Mouse (Mus musculus) monocyte, adult 2 months (primary cell): ENCODE measurements around the gene Rpl14.

ENCODE experiments used
- DNase-seq, 2 experiments: peaks; one replicate each; pipeline ENCODE4 v3.0.0; 2022; ENCODE audit warnings: low spot score in 2 of 2, low read depth in 1 of 2

Gene Rpl14

DNA sequence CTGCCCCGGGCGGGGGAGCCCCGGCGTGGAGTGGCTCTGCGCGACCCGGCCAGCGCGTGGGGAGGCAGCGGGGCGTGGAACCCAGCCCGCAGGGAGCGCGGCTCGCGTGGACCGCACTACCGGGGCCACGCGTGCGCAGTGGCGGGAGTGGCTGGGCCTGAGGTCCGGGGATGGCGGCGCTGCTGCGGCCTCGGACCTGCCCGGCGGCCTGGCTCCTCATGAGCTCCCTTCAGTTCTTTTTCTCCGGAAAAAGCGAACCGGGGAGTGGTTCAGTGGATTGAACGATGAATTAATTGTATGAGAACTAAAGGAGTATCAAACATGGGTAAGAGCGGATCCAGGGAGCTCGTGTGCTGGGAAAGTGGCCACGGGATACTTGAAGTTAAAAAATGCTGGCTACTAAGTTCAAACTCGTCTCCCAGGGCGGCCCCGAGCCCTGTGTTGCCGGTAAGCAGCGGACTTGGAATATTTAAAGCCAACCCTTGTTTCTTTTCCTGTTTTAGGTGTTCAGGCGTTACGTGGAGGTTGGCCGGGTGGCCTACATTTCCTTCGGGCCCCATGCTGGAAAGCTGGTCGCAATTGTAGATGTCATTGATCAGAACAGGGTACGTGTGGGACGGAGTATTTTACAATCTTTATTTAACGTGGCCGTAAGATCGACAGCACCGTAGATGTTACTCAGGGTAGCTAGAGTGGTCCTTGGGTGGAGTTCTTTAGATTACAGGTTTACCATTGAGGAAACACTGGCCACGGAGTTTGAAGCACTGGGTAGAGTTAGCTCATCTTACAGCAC is 545 bp downstream of the Rpl14 start:
- DNase-seq = no peak

- DNase-seq = no peak
These were observed 4.8 kb downstream of the Rpl14 start for GRCm38 (mm10) chr9:120575748-120576661.

- DNase-seq = no peak
These were observed 5.4 kb downstream of the Rpl14 start for GRCm38 (mm10) chr9:120576662-120577013.

DNA sequence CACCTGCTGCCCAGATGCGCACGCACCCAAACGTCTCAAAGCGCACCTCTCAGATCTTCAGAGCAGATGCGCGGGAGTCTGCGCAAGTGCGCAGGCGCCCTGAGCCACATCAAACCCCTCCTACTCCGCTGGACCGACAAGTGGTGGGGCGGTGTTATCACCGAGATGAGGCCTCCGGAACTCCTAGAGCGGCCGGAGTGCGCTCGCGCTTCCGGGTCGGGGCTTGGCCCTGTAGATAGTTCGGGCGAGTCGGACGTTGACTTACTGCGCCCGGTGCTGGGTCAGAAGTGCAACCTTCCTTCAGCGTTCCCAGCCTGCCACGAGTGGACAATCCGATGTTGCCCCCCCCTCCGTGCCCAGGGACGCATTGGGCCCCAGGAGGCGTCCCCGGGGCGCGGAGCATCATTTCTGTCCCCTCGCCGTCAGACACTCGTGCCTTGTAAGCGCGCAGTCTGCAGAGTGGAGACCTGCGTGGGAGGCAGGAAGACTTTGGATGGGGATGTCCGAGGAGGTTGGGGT is 5.9 kb downstream of the Rpl14 start:
- peak; percentile 69 to 71 for DNase-seq

DNA sequence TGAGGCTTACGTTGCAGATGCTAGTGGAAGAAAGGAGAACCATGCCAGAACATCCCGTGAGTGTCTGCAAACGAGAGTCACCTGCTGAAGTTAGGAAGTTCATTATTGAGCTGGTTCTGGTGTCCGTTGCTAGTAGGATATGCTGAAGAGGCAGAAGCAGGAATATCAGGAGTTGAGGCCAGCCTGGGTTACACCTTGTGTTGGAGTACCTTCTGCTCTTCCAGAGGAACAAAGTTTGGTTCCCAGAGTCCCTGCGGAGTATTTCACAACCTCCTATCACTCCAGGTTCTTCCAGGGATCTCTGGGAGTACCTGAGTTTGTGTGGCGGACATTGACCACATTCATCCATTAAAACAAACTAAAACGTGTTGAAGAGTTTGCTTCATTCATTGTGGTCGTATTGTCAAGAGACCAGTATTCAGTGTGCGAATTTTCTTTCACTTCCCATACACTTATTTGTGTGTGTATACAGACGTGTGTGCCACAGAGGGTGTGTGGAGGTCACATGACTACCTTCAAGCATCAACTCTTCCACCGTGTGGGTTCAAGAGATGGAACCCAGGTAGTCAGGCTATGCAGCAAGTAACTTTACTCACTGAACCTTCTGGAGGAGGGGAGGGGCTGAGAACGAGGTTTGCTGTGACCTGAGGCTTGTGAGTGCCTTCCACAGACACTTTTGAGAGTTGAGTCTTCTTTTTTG is 6.6 kb downstream of the Rpl14 start:
- no peak for DNase-seq

DNA sequence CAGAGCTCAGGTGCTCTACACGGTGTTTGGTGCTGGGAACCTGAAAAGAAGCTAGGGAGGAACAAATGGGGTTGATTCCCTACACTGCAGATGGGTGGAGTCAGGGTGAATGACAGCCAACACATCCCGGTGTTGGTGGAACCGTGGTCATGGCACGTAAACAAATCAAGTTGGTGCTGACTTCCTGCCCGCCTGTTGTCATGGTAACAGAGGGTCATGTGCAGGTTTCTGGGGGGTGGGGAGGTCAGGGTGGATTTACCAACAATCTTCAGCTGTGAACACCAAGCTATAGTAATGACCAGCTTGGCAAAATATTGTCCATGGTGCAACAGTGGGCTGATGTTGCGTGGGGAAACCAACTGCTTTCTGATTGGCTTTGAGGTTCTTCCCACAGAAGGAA is 7.5 kb downstream of the Rpl14 start:
- no peak for DNase-seq

DNA sequence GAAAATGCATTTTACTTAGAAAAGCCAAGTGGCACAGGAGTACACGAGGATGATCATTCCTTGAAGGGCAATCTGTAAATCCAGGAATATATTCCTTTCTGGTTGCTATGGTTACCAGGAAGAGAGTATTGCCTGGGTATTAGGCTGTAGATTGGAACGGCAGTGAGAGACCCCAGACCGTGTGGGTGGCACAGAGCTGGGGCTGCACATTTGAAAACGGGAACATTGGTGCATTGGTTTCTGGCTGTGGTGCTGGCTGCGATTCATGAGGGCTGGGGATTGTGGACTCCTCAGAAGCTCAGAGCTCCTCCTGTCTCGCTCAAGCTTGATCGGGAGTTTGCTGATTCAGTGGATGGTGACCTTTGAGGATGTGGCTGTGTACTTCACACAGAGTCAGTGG is 8.6 kb downstream of the Rpl14 start:
- DNase-seq = no peak

DNA sequence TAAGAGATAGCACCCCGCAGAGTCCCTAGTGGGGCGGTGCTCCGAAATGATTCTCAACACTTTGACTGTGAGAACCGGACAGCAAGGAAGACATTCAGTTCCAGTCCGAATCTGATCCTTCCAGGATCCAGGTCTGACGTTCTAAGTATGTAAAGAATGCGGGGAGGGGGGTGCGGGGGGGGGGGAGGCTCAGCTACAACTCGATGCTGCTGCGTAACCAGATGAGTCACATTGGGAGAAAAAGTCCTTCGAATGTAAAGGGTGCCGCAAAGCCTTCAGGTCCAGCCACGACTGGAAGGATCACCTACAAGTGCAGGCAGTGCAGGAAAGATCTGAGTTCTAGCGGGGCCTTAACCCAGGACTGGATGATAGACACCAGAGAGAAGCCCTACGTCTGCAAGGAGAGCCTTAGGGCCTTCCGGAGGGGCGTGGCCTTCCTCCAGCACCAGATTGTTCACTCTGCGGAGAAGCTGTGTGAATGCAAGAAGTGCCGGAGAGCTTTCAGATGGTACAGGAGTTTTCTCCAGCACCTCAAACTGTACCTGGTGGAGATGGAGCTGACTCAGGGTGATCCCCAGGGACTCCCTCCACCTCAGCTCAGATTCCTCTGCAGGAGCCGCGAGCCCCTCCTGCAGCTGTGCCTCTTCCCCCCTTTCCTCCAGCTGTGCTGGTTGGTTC is 10.8 kb downstream of the Rpl14 start:
- no peak for DNase-seq

DNA sequence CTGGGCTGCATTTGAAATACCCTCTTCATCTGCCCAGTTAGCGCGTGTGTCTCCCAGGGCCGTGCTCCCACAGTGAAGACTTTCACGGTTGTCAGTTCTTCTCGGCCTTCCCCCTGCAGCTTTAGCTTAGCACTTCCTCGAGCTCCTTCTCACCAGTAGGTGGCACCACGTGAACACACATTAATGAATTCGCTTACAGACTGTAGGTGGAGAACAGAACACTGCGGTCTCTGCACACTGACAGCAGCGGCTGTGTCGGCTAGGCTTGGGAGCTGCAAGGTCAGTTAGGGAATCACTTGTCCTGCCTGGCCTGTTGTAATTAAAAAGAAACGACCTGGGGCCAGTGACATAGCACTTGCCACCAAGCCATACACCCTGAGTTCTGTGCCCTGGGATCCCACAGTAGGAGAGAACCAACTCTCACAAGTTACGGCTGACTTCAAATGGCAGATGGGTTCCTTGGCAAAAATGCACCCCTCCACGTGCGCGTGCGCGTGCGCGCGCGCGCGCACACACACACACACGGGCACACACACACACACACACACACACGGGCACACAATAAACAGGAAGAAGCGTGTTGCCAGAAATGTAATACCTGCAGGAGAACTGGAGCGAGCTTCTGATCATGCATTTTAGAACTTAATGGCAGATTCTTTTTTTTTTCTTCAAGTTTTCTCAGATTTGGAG is 11.5 kb downstream of the Rpl14 start:
- peak; percentile 51 to 75 for DNase-seq

- no peak for DNase-seq
These were observed 12.1 kb downstream of the Rpl14 start for GRCm38 (mm10) chr9:120583314-120583713.

GRCm38 (mm10) chr9:120586546-120586945 is 15.3 kb downstream of the Rpl14 start:
- DNase-seq = peak; percentile 39 to 50

- peak in 1 of 2 experiments; percentile 55 for DNase-seq
These were observed 20.2 kb downstream of the Rpl14 start for GRCm38 (mm10) chr9:120591490-120591889.

DNA sequence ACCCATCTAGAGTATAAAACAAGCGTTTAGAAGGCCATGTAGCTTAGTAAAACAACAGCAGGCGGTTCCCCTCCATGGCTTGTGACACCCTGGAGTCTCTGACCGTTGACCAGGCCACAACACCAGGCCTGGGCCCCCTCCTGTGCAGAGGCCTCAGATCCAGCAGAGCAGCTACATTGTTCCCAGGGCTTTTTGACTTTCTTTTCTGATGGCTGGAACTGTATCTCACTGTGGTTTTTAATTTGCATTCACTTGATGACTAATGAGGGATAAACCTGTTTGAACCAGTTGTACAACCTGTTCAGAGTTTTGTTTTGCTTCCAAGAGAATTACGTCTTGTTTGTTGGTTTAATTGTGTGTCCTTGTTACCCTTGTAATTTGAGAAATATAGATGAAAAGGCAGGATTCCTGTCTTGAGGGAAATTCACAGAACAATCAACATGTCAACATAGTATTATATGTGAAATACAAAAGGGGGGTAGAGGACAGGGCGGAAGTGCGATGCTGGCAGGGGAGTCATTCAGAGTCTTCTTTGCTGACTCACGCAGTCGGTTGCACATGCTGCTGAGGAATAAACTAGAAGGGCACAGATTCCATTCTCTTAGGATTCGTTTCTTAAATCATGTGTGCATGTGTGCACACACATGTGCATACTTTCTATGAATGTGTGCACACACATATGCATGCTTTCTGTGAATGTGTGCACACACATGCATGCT is 22.3 kb downstream of the Rpl14 start:
- no peak for DNase-seq

- DNase-seq = no peak
These were observed 23.6 kb downstream of the Rpl14 start for GRCm38 (mm10) chr9:120594839-120595238.

DNA sequence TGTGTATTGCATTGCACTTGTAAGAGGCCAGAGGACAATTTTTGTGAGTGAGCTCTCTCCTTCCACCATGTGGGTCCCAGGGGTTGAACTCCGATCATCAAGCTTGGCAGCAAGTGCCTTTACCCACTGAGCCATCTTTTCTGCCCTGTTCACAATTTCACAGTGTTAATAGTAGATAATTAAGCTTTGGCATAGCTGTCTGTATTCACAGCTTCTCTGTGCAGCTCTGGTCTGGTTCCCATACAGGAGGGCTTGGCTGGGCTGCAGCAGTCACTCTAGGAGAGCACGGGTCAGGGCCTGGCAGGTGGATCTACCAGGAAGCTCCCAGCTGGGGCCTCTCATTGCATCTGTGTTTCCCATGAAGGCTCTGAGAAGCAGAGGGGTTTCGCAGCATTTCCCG is 24.1 kb downstream of the Rpl14 start:
- no peak for DNase-seq

GRCm38 (mm10) chr9:120601488-120602171 is 30.4 kb downstream of the Rpl14 start:
- no peak for DNase-seq

DNA sequence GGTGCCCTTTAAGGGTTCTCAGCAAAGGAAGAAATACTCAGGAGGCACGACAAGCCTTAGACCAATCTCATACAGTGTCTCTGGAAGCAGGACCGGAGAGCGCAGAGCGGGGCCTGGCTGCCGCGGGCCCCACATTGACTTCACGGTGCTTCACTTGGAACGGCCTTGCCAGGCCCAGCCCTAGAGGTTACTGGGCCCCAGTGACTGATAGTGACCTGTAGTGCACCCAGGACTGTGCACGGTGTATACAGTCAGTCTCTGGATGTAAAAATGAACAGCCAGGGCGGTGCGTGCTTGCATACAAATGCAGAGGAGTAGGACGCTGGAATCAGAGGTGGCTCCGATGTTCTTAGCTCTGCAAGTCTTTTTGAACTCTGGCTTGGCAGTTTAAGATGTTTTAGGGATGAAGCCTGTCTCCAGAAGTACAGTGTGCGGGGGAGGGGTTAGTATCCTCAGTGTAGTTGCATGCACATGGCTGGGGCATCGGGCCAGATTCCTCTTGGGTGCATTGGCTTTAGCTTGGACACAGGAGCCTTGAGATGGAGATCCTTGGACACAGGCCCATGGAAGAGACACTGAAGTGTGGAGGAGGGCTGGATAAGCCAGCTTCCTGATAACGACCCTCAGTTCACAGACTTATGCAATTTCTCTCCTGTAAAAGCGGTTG is 31.1 kb downstream of the Rpl14 start:
- DNase-seq = no peak

DNA sequence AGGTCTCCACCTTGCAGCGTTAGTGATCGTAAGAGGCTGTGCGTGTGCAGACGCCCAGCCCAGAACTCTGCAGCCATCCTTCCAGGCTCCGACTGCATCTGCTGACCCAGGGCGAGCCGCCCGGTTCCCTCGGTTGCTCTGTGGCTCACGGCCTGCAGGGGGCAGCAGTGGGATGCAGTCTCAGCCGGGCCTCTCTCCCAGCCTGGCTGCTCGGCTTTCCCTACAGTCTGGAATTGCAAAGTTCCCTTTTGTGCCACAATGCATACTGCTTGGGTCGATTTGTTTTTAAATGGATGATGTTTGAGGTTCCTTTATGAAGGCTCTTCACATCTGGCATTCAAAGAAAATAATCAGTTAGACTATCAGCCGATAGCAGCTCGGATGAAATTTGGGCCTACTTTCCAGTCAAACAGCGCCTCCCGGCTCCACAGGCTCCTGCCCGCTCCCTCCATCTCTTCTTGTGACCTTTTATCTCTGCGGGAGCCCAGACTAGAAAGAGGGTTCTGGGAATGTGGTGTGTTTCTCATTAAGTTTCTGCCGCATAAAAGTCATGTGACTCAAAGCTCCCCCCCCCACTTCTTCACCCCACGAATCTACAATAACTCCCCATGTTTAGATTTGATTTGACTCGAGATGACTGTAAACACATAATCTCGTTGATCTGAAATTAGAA is 31.7 kb downstream of the Rpl14 start:
- peak in 1 of 2 experiments; percentile 54 for DNase-seq
